Mouse (Mus musculus): Measurements from ENCODE around the gene Smad3. TPM values are rescaled to one million over a fixed set of nuclear protein-coding genes. Genes with fewer than 3 reads are reported as not detected.

Gene Smad3
- total and polyA plus RNA-seq, 3 experiments = 7.5 to 10.2 TPM; not detected in 1

DNA sequence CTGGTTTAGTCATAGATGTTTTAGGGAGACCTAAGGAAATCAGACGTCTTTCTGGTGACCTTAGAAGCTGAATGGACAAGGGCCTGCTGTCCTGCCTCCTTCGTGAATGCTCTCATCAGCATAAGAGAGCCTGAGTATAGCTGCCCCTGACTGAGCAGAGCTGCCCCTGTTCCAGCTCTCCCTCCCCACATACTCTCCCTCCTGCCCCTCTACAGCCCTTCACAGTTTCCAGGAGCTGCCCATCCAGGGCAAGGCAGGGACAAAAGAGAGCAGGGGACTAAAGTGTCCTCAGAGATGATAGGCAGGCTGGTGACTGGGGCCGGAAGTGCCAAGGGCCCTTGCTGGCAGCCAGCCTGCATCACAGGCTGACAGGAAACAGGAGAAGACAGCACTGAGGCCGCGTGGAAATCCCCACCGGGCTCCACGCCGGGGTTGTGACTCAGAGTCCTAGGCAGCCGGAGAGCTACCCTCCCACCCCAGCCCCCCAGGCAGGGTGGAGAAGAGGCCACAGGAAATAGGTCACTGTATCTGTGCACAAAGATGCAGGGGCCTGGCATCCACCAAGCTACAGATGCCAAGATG, 51.6 kb downstream of the Smad3 start:
- Histone ChIP-seq H3K79me2 (ENCODE audit: control insufficient read depth, insufficient read depth, low read length, poor library complexity) (no peaks in the 10 kb centered on the region), H3K27ac (ENCODE audit: control insufficient read depth, low read depth, low read length) (no peak overlapping the region), H3K36me3 (ENCODE audit: control insufficient read depth in 1 of 2, insufficient read depth in 2 of 2, low read length in 2 of 2) (peaks cover 0 to 7% of the 10 kb centered on the region in 2 experiments; a peak in 2 of 4 replicates), H3K9ac (ENCODE audit: control insufficient read depth, low read depth, low read length, poor library complexity, severe bottlenecking) (no peak overlapping the region), H3K4me1 (ENCODE audit: control insufficient read depth in 1 of 2, insufficient read depth in 2 of 2, low read length in 2 of 2) (peaks cover 9 to 16% of the 10 kb centered on the region in 2 experiments), H3K27me3 (ENCODE audit: control insufficient read depth in 1 of 2, insufficient read depth in 2 of 2, low read length in 2 of 2) (no peaks in the 10 kb centered on the region), H3K9me3 (replicated peaks; ENCODE audit: insufficient read depth, low read length) (no peaks in the 10 kb centered on the region), H3K4me3 (ENCODE audit: control insufficient read depth in 1 of 2, insufficient read depth in 1 of 2, low read depth in 2 of 2, low read length in 2 of 2) (no peak overlapping the region)
- no peak for TF ChIP-seq KAT2A (conservative IDR thresholded peaks at IDR 0.05; ENCODE audit: low read depth, low read length)
- no peak for DNase-seq (ENCODE audit: low read depth, low spot score)

GRCm38 (mm10) chr9:63704979-63705751, 52.6 kb downstream of the Smad3 start:
- H3K4me3 ChIP-seq (ENCODE audit: control insufficient read depth in 1 of 2, insufficient read depth in 1 of 2, low read depth in 2 of 2, low read length in 2 of 2) = no peak overlapping the region
- H3K9ac ChIP-seq (ENCODE audit: control insufficient read depth, low read depth, low read length, poor library complexity, severe bottlenecking) = no peak overlapping the region
- no peaks in the 10 kb centered on the region for H3K27me3 ChIP-seq (ENCODE audit: control insufficient read depth in 1 of 2, insufficient read depth in 2 of 2, low read length in 2 of 2)
- H3K36me3 ChIP-seq (ENCODE audit: control insufficient read depth in 1 of 2, insufficient read depth in 2 of 2, low read length in 2 of 2) = peaks cover 0 to 7% of the 10 kb centered on the region in 2 experiments; a peak in 2 of 4 replicates
- H3K79me2 ChIP-seq (ENCODE audit: control insufficient read depth, insufficient read depth, low read length, poor library complexity) = no peaks in the 10 kb centered on the region
- peaks cover 9 to 16% of the 10 kb centered on the region in 2 experiments for H3K4me1 ChIP-seq (ENCODE audit: control insufficient read depth in 1 of 2, insufficient read depth in 2 of 2, low read length in 2 of 2)
- H3K27ac ChIP-seq (ENCODE audit: control insufficient read depth, low read depth, low read length) = no peak overlapping the region
- no peaks in the 10 kb centered on the region for H3K9me3 ChIP-seq (replicated peaks; ENCODE audit: insufficient read depth, low read length)
- peak; percentile 11; the same call in 1 of the 2 replicates for TF ChIP-seq TCF12 (IDR thresholded peaks at IDR 0.05; ENCODE audit: low read depth, low read length)
- TF ChIP-seq MYC (IDR thresholded peaks at IDR 0.05; ENCODE audit: low read depth, low read length) = no peak
- no peak for TF ChIP-seq E2F4 (IDR thresholded peaks at IDR 0.05; ENCODE audit: borderline replicate concordance, low read depth, low read length)
- peak; percentile 53; the same call in 1 of the 2 replicates for TF ChIP-seq GATA1 (IDR thresholded peaks at IDR 0.05; ENCODE audit: low read depth, low read length)
- TF ChIP-seq EP300 (IDR thresholded peaks at IDR 0.05; ENCODE audit: low read depth in 1 of 2, low read length in 2 of 2) = peak in 1 of 2 experiments; percentile 28; a peak in 1 of 4 replicates
- 0 out of 2 replicates have a peak, but pooled peaks have one; percentile 20 for TF ChIP-seq SIN3A (IDR thresholded peaks at IDR 0.05; ENCODE audit: low read length)
- peak; percentile 51 for DNase-seq (ENCODE audit: low read depth, low spot score)

- Histone ChIP-seq H3K79me2 (ENCODE audit: control insufficient read depth, insufficient read depth, low read length, poor library complexity) (no peaks in the 10 kb centered on the region), H3K27me3 (ENCODE audit: control insufficient read depth in 1 of 2, insufficient read depth in 2 of 2, low read length in 2 of 2) (no peaks in the 10 kb centered on the region), H3K4me3 (ENCODE audit: control insufficient read depth in 1 of 2, insufficient read depth in 1 of 2, low read depth in 2 of 2, low read length in 2 of 2) (no peak overlapping the region), H3K4me1 (ENCODE audit: control insufficient read depth in 1 of 2, insufficient read depth in 2 of 2, low read length in 2 of 2) (peaks cover 9 to 20% of the 10 kb centered on the region in 2 experiments), H3K9ac (ENCODE audit: control insufficient read depth, low read depth, low read length, poor library complexity, severe bottlenecking) (no peak overlapping the region), H3K36me3 (ENCODE audit: control insufficient read depth in 1 of 2, insufficient read depth in 2 of 2, low read length in 2 of 2) (peaks cover 0 to 7% of the 10 kb centered on the region in 2 experiments; a peak in 2 of 4 replicates), H3K27ac (ENCODE audit: control insufficient read depth, low read depth, low read length) (no peak overlapping the region), H3K9me3 (replicated peaks; ENCODE audit: insufficient read depth, low read length) (no peaks in the 10 kb centered on the region)
- DNase-seq (ENCODE audit: low read depth, low spot score) = no peak
- TF ChIP-seq MXI1 (IDR thresholded peaks at IDR 0.05; ENCODE audit: low read depth, low read length) (no peak), GABPA (IDR thresholded peaks at IDR 0.05; ENCODE audit: low read depth, low read length) (no peak), TAL1 (IDR thresholded peaks at IDR 0.05; ENCODE audit: low read length) (no peak), POLR2AphosphoS5 (IDR thresholded peaks at IDR 0.05; ENCODE audit: borderline replicate concordance, low read depth, low read length) (no peak)
These were observed 53.7 kb downstream of the Smad3 start for GRCm38 (mm10) chr9:63704131-63704530.
